Mouse (Mus musculus) liver, postnatal 0 days (tissue): Measurements from ENCODE around the gene Olfr362. TPM values are rescaled to one million over a fixed set of nuclear protein-coding genes. Genes with fewer than 3 reads are reported as not detected.
"Not testable (repeated sequence)": the region's sequence is repeated elsewhere in the genome, so short reads cannot be mapped to it uniquely, and the experiment has no call there.

Experiments used
- ATAC-seq: fragments of 200-750 bp; cut with Nextera tagmentation; 2 replicates; pipeline ENCODE4 v1.8.0; 2017; ENCODE audit warnings: mild to moderate bottlenecking, moderate library complexity
- DNase-seq: peaks from one replicate; pipeline ENCODE4 v3.0.0-alpha.2; 2016
- H3K27ac ChIP-seq: fragments of 300-500 bp; sonication (generic); 2 replicates; pipeline ENCODE4 v1.5.1; 2014; ENCODE audit warnings: antibody characterized with exemption, moderate library complexity, mild to moderate bottlenecking, low read depth
- H3K27me3 ChIP-seq: fragments of 300-500 bp; sonication (generic); 2 replicates; pipeline ENCODE4 v1.6.1; 2014; ENCODE audit warnings: low read length, control low read depth, mixed read lengths; ENCODE audit not compliant: insufficient read depth
- H3K36me3 ChIP-seq: fragments of 300-500 bp; sonication (generic); replicated peaks from 2 replicates; pipeline ENCODE4 v1.6.1; 2014; ENCODE audit warnings: mild to moderate bottlenecking, control low read depth, low read length, moderate library complexity, mixed read lengths; ENCODE audit not compliant: insufficient read depth
- H3K4me1 ChIP-seq: fragments of 300-500 bp; sonication (generic); 2 replicates; pipeline ENCODE4 v1.6.1; 2014; ENCODE audit warnings: antibody characterized with exemption, mild to moderate bottlenecking, control low read depth; ENCODE audit not compliant: insufficient read depth
- H3K4me2 ChIP-seq: fragments of 300-500 bp; sonication (generic); 2 replicates; pipeline ENCODE4 v1.6.1; 2014; ENCODE audit warnings: low read depth, mild to moderate bottlenecking, low read length, moderate library complexity, mixed read lengths
- H3K4me3 ChIP-seq: fragments of 300-500 bp; sonication (generic); 2 replicates; pipeline ENCODE4 v1.5.1; 2014; ENCODE audit warnings: low read depth, low read length
- H3K9ac ChIP-seq: fragments of 300-500 bp; sonication (generic); replicated peaks from 2 replicates; pipeline ENCODE4 v1.6.1; 2014; ENCODE audit warnings: mild to moderate bottlenecking, moderate library complexity
- H3K9me3 ChIP-seq: fragments of 300-500 bp; sonication (generic); 2 replicates; pipeline ENCODE4 v1.6.1; 2016; ENCODE audit warnings: mild to moderate bottlenecking, control low read depth, low read length, mixed read lengths
- CTCF ChIP-seq: sonication (generic); IDR thresholded peaks from 2 replicates; pipeline ENCODE4 v1.5.1; 2016; ENCODE audit warnings: antibody characterized with exemption, low read depth
- EP300 ChIP-seq: IDR thresholded peaks from 2 replicates; pipeline ENCODE4 v1.6.1; 2016; ENCODE audit warnings: antibody characterized with exemption, low read depth, mild to moderate bottlenecking
- WGBS: fragments of 180-500 bp; shearing (Covaris S2); extraction: QIAGEN DNeasy Blood & Tissue Kit; methylation state at CpG from one replicate; pipeline ENCODE4 v1.1.7; 2014; ENCODE audit not compliant: insufficient replicate concordance; 5-methylcytosine and 5-hydroxymethylcytosine counted together
- polyA plus RNA-seq: library from polyadenylated mRNA; unstranded; fragments of >200 nt; fragmentation: Nextera tagmentation; extraction: Ambion mirVana; gene quantifications from 2 replicates; pipeline ENCODE4 v1.2.1, GENCODE M21; 2015

The Olfr362 gene
- not detected in 2 replicates for polyA plus RNA-seq

DNA sequence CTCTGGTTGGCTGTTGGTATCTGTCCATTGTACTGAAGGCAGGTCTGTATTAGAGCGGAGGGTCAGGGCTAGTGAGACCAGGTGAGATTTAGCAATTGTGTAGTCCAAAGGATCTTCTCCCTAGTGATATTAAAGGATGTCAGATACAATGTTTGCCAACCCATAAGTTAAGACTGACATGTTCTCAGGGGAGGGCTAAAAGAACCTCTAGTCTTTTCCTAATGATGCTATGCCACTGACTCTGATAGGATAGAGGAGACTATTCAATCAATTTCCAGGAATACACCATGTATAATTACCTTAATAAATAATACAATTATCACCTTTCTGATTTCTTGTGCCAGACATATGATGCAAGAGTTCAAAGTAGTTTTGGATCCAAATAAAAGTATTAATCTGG lies at the start of gene Olfr362:
Gene Olfr362, minus strand, starts transcription at position 101 of the 400 bp plus-strand sequence.
- Histone ChIP-seq H3K4me3 (no peak within 1 kb of the TSS), H3K4me1 (no peaks in the 10 kb centered on the region), H3K27me3 (no peaks in the 10 kb centered on the region), H3K4me2 (no peak within 1 kb of the TSS), H3K9ac (no peak within 1 kb of the TSS), H3K9me3 (no peaks in the 10 kb centered on the region), H3K27ac (no peak within 1 kb of the TSS), H3K36me3 (no peaks in the 10 kb centered on the region)
- TF ChIP-seq EP300 (no peak), CTCF (no peak)
- ATAC-seq (no peak), DNase-seq (no peak)
- 88% methylated on average over 1 of the region's 1 CpGs for WGBS

DNA sequence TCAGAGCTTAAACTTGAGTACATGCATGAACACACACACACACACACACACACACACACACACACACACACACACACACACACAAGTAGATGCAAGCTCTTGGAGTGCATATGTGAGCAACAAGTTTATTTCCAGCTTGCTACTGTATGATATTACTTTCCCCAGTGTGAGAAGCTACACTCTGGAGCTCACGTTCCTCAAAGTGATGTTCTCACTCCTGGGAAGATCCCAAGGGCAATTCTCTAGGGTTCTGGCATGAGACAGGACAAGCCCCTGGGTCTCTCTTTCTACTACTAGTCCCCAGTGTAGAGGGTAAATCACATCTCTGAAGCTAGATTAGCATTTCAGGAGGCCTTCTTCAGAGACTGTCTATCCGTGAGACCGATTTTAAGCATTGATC lies 21.3 kb upstream of the Olfr362 start, which contains the start of gene Olfr364-ps1:
Gene Olfr364-ps1, plus strand, starts transcription at position 301 of the 400 bp plus-strand sequence.
- no peak for DNase-seq
- no peak within 1 kb of the TSS for H3K4me2 ChIP-seq
- ATAC-seq, result no peak
- no peak within 1 kb of the TSS for H3K27ac ChIP-seq
- no peaks in the 10 kb centered on the region for H3K4me1 ChIP-seq
- H3K9me3 ChIP-seq, result no peaks in the 10 kb centered on the region; the same call in 1 of the 2 replicates
- no peak within 1 kb of the TSS for H3K9ac ChIP-seq
- H3K4me3 ChIP-seq, result no peak within 1 kb of the TSS
- TF ChIP-seq CTCF (no peak), EP300 (no peak)
- 74% methylated on average over 3 of the region's 3 CpGs for WGBS
- no peaks in the 10 kb centered on the region for H3K27me3 ChIP-seq
- no peaks in the 10 kb centered on the region for H3K36me3 ChIP-seq

DNA sequence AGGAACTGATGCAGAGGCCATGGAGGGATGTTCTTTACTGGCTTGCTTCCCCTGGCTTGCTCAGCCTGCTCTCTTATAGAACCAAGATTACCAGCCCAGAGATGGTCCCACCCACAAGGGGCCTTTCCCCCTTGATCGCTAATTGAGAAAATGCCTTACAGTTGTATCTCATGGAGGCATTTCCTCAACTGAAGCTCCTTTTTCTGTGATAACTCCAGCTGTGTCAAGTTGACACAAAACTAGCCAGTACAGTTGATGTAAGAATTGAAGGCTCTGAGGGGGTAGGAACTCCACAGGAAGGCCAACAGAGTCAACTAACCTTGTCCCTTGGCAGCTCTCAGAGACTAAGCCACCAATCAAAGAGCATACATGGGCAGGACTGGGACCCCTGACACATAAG lies 28.5 kb downstream of the Olfr362 start, which contains the start of gene Olfr361:
Gene Olfr361, minus strand, starts transcription at position 101 of the 400 bp plus-strand sequence.
- H3K27me3 ChIP-seq, ATAC-seq, H3K27ac ChIP-seq, H3K9ac ChIP-seq, H3K4me2 ChIP-seq, H3K4me3 ChIP-seq, H3K4me1 ChIP-seq, DNase-seq, H3K9me3 ChIP-seq, H3K36me3 ChIP-seq: not testable (repeated sequence)
- 40% methylated on average over 1 of the region's 1 CpGs for WGBS

- H3K9me3 ChIP-seq, result no peaks in the 10 kb centered on the region; the same call in 1 of the 2 replicates
- TF ChIP-seq CTCF, result no peak
- TF ChIP-seq EP300, result no peak
Observed at GRCm38 (mm10) chr2:37065446-37065845, 52.3 kb downstream of the Olfr362 start, which contains the start of gene Olfr360. Gene Olfr360, plus strand, starts transcription at chr2:37065746.

More at GRCm38 (mm10) chr2:37065446-37065845, 52.3 kb downstream of the Olfr362 start, which contains the start of gene Olfr360:
- Histone ChIP-seq H3K4me3 (no peak within 1 kb of the TSS), H3K36me3 (no peaks in the 10 kb centered on the region), H3K9ac (no peak within 1 kb of the TSS), H3K27me3 (no peaks in the 10 kb centered on the region), H3K4me2 (no peak within 1 kb of the TSS), H3K27ac (no peak within 1 kb of the TSS), H3K4me1 (no peaks in the 10 kb centered on the region)
- ATAC-seq, result no peak
- DNase-seq, result no peak

Other genes starting within 250 kb of the Olfr362 start
- gene Olfr352, start 249.4 kb downstream of the Olfr362 start, polyA plus RNA-seq, result not detected in 2 replicates
- gene Olfr353, start 225.0 kb downstream of the Olfr362 start, polyA plus RNA-seq, result not detected in 2 replicates
- not detected in 2 replicates for gene Olfr354, start 212.2 kb downstream of the Olfr362 start, polyA plus RNA-seq
- gene Olfr355, start 189.0 kb downstream of the Olfr362 start, polyA plus RNA-seq, result not detected in 2 replicates
- gene Olfr356, start 180.8 kb downstream of the Olfr362 start, polyA plus RNA-seq, result not detected in 2 replicates
- gene Olfr357, start 124.1 kb downstream of the Olfr362 start, polyA plus RNA-seq, result not detected in 2 replicates
- gene Olfr358, start 108.6 kb downstream of the Olfr362 start, polyA plus RNA-seq, result not detected in 2 replicates
- gene Olfr360, start 52.2 kb downstream of the Olfr362 start, polyA plus RNA-seq, result not detected in 2 replicates
- not detected in 2 replicates for gene Olfr361, start 28.6 kb downstream of the Olfr362 start, polyA plus RNA-seq
- not detected in 2 replicates for gene Olfr364-ps1, start 21.4 kb upstream of the Olfr362 start, polyA plus RNA-seq
- gene Olfr365, start 70.3 kb upstream of the Olfr362 start, polyA plus RNA-seq, result not detected in 2 replicates
- gene Olfr366, start 93.7 kb upstream of the Olfr362 start, polyA plus RNA-seq, result not detected in 2 replicates
- not detected in 2 replicates for gene Olfr368, start 208.6 kb upstream of the Olfr362 start, polyA plus RNA-seq
- gene Pdcl, start 241.4 kb upstream of the Olfr362 start, polyA plus RNA-seq, result 12.7 and 13.7 TPM in 2 replicates